Mouse (Mus musculus): ENCODE data around the gene Got1. TPM values are rescaled to one million over a fixed set of nuclear protein-coding genes. Genes with fewer than 3 reads are reported as not detected.
"Not testable (repeated sequence)": the region's sequence is repeated elsewhere in the genome, so short reads cannot be mapped to it uniquely, and the experiment has no call there.

Gene Got1
- total and polyA plus RNA-seq, 2 experiments from 2014 or later = 88.2 to 101 TPM

DNA sequence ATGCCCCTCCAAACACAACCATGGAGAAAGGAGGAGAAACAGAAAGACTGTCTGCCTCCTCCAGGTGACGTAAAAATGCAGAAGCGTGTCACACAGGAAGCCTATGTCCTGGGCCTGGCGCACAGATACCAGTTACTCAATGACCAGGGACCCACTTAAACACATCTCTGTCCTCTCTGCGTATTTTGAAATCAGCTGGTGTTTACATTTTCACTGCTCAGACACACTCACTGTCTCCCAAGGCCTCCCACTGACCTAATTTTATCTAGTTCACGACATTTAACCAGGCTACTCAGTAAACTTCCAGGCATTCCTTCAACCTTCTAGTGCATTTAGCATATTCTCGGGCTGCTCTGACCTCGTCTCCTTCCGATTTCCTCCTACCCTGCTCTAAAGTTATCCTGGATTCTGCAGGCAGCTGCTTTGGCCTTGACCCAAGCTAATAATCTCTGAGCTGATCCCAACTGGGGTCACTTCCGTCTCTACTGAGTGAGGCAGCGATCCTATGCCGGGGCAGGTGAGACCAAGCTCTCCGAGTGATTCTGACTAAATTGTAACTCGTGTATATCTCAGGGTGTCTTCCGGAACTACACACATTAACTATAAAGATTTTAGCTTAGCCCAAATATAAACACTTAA lies 7.9 kb downstream of the Got1 start:
- DNase-seq (no peak), ATAC-seq (no peak)
- Histone ChIP-seq H3K4me3 (ENCODE audit: low read depth, low read length) (no peak overlapping the region), H3K9ac (no peak overlapping the region), H3K27me3 (ENCODE audit: insufficient read depth, low read length) (no peaks in the 10 kb centered on the region), H3K4me2 (ENCODE audit: low read depth) (no peak overlapping the region), H3K9me3 (ENCODE audit: low read length) (no peaks in the 10 kb centered on the region), H3K4me1 (ENCODE audit: insufficient read depth) (peaks cover 4% of the 10 kb centered on the region; the same call in 1 of the 2 replicates), H3K27ac (ENCODE audit: low read depth, low read length) (no peak overlapping the region), H3K36me3 (ENCODE audit: insufficient read depth) (peaks cover 11% of the 10 kb centered on the region; the same call in 1 of the 2 replicates)
- no peak for TF ChIP-seq CTCF (IDR thresholded peaks at IDR 0.05; ENCODE audit: low read depth)
- 89% methylated on average over 14 of the region's 14 CpGs for WGBS

DNA sequence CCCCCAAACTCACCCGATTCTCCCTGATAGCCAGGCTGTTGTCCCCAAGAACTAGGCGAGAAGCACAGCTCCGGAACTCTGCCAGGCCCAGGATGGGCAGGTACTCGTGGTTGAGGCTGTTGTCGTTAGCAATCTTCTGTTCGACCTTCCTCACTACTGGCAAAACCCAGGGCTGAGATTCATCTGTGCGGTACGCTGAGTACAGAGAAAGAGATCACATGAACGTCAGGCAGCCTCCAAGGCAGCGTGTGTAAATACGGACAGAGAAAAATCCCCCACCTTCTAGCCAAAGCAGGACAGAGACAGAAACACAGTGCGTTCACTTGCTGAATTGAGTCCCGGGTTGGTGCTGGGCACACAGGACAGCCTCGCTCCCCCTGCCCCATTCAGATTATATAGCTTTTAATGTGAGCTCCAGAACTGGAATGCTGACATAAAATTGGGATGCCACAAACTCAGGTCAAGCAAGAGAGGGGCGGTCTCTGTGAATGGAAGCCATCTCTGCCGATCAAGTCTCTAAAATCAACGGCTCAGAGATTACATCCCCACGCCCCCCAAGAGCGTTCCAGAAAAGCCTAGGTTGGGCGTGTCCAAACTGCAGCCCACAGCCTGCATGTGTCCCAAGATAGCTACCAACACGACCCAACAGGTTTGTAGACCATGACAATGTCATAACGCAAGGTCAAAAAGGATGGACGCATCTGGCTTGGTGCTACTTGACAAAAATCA lies 8.6 kb downstream of the Got1 start:
- TF ChIP-seq CTCF (IDR thresholded peaks at IDR 0.05; ENCODE audit: low read depth) = no peak
- Histone ChIP-seq H3K4me2 (ENCODE audit: low read depth) (no peak overlapping the region), H3K4me3 (ENCODE audit: low read depth, low read length) (no peak overlapping the region), H3K27ac (ENCODE audit: low read depth, low read length) (no peak overlapping the region), H3K4me1 (ENCODE audit: insufficient read depth) (peaks cover 1% of the 10 kb centered on the region; the same call in 1 of the 2 replicates), H3K9me3 (ENCODE audit: low read length) (no peaks in the 10 kb centered on the region), H3K27me3 (ENCODE audit: insufficient read depth, low read length) (no peaks in the 10 kb centered on the region), H3K9ac (no peak overlapping the region), H3K36me3 (ENCODE audit: insufficient read depth) (peaks cover 15% of the 10 kb centered on the region)
- WGBS = 95% methylated on average over 23 of the region's 23 CpGs
- DNase-seq (no peak), ATAC-seq (no peak)

GRCm38 (mm10) chr19:43513874-43514273 lies 10.5 kb downstream of the Got1 start:
- no peak overlapping the region for H3K4me3 ChIP-seq (ENCODE audit: low read depth, low read length)
- no peak overlapping the region for H3K9ac ChIP-seq
- no peaks in the 10 kb centered on the region for H3K27me3 ChIP-seq (ENCODE audit: insufficient read depth, low read length)
- TF ChIP-seq CTCF (IDR thresholded peaks at IDR 0.05; ENCODE audit: low read depth) = no peak
- H3K9me3 ChIP-seq (ENCODE audit: low read length) = no peaks in the 10 kb centered on the region
- no peaks in the 10 kb centered on the region for H3K4me1 ChIP-seq (ENCODE audit: insufficient read depth)
- DNase-seq = no peak
- no peak for ATAC-seq
- 98% methylated on average over 8 of the region's 8 CpGs for WGBS
- no peak overlapping the region for H3K27ac ChIP-seq (ENCODE audit: low read depth, low read length)
- peaks cover 25% of the 10 kb centered on the region for H3K36me3 ChIP-seq (ENCODE audit: insufficient read depth)
- H3K4me2 ChIP-seq (ENCODE audit: low read depth) = no peak overlapping the region

DNA sequence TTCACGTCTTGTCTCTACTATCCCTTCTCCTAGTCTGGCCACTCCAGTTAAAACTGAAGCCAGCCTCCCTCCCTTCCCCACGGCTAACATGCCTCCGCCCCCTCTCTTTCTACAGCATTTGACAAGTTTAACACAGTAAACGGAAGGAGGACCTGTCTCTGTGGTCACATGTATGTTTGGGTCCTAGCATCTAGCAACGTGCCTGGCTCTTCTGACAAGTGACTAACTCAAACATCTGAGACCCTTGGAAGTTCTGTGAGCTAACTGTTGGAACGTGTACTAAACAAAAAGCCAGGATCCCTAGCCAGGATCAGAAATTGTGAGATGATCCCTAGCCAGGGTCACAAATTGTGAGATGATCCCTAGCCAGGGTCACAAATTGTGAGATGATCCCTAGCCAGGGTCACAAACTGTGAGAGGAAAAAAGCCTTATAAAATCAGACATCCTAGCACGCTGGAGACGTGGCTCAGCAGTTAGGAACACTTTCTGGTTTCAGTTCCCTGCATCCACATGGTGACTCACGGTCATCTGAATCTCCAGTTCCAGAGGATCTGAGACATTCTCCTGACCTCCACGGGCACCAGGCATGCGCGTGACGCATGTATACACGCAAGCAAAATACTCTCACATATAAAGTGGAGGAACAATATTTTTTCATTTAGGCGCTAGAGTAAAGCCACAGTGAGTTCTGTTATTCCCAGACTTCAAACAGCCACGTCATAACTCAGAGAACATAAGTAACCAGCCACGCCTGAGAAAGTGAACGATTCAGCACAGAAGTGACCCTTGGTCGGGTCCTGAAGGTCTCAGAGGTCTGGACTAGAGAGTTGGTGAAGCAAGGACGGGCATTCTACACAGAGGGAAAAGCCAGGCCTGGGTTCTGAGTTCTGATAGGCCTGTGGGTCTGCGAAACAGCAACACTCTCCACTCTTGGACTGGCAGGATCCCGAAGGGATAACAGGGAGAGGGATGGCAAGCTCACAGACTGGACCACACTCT lies 12.5 kb downstream of the Got1 start:
- peaks cover 34% of the 10 kb centered on the region for H3K36me3 ChIP-seq (ENCODE audit: insufficient read depth)
- H3K9me3 ChIP-seq (ENCODE audit: low read length) = no peaks in the 10 kb centered on the region
- H3K9ac ChIP-seq = no peak overlapping the region
- no peak overlapping the region for H3K4me2 ChIP-seq (ENCODE audit: low read depth)
- ATAC-seq = no peak
- H3K27ac ChIP-seq (ENCODE audit: low read depth, low read length) = no peak overlapping the region
- DNase-seq = no peak
- H3K27me3 ChIP-seq (ENCODE audit: insufficient read depth, low read length) = no peaks in the 10 kb centered on the region
- 85% methylated on average over 22 of the region's 22 CpGs for WGBS
- H3K4me3 ChIP-seq (ENCODE audit: low read depth, low read length) = no peak overlapping the region
- TF ChIP-seq CTCF (IDR thresholded peaks at IDR 0.05; ENCODE audit: low read depth) = no peak
- no peaks in the 10 kb centered on the region for H3K4me1 ChIP-seq (ENCODE audit: insufficient read depth)

GRCm38 (mm10) chr19:43510436-43511220 lies 13.8 kb downstream of the Got1 start:
- no peak overlapping the region for H3K9ac ChIP-seq
- no peak for TF ChIP-seq CTCF (IDR thresholded peaks at IDR 0.05; ENCODE audit: low read depth)
- H3K4me2 ChIP-seq (ENCODE audit: low read depth) = no peak overlapping the region
- H3K36me3 ChIP-seq (ENCODE audit: insufficient read depth) = peaks cover 39% of the 10 kb centered on the region
- no peaks in the 10 kb centered on the region for H3K27me3 ChIP-seq (ENCODE audit: insufficient read depth, low read length)
- no peak overlapping the region for H3K4me3 ChIP-seq (ENCODE audit: low read depth, low read length)
- DNase-seq (no peak), ATAC-seq (no peak)
- no peaks in the 10 kb centered on the region for H3K4me1 ChIP-seq (ENCODE audit: insufficient read depth)
- H3K9me3 ChIP-seq (ENCODE audit: low read length) = no peaks in the 10 kb centered on the region
- 94% methylated on average over 14 of the region's 14 CpGs for WGBS
- no peak overlapping the region for H3K27ac ChIP-seq (ENCODE audit: low read depth, low read length)

GRCm38 (mm10) chr19:43505441-43505840 lies 19.0 kb downstream of the Got1 start:
- no peaks in the 10 kb centered on the region for H3K27me3 ChIP-seq (ENCODE audit: insufficient read depth, low read length)
- TF ChIP-seq CTCF (IDR thresholded peaks at IDR 0.05; ENCODE audit: low read depth) = no peak
- H3K36me3 ChIP-seq (ENCODE audit: insufficient read depth) = peaks cover 48% of the 10 kb centered on the region
- H3K4me3 ChIP-seq (ENCODE audit: low read depth, low read length) = no peak overlapping the region
- ATAC-seq (no peak), DNase-seq (no peak)
- H3K4me1 ChIP-seq (ENCODE audit: insufficient read depth) = no peaks in the 10 kb centered on the region
- H3K9me3 ChIP-seq (ENCODE audit: low read length) = no peaks in the 10 kb centered on the region
- H3K27ac ChIP-seq (ENCODE audit: low read depth, low read length) = no peak overlapping the region
- WGBS = 93% methylated on average over 12 of the region's 12 CpGs
- no peak overlapping the region for H3K4me2 ChIP-seq (ENCODE audit: low read depth)
- no peak overlapping the region for H3K9ac ChIP-seq

DNA sequence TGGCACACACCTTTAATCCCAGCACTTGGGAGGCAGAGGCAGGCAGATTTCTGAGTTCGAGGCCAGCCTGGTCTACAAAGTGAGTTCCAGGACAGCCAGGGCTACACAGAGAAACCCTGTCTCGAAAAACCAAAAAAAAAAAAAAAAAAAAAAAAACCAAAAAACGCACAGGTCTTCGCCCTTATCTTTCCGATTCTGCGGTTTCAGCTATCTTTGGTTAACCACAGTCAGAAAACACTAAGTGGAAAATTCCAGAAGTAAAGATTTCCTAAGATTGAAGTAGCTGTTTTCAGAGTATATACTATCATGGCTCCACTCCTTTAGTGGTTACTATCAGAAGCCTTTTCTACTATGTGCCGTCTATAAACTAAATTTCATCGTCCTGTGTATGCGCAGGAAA lies 20.8 kb downstream of the Got1 start:
- H3K36me3 ChIP-seq (ENCODE audit: insufficient read depth) = peaks cover 47% of the 10 kb centered on the region
- H3K9me3 ChIP-seq (ENCODE audit: low read length); ATAC-seq; H3K4me1 ChIP-seq (ENCODE audit: insufficient read depth); H3K27ac ChIP-seq (ENCODE audit: low read depth, low read length); H3K27me3 ChIP-seq (ENCODE audit: insufficient read depth, low read length); H3K9ac ChIP-seq; H3K4me2 ChIP-seq (ENCODE audit: low read depth); DNase-seq; H3K4me3 ChIP-seq (ENCODE audit: low read depth, low read length): not testable (repeated sequence)
- 98% methylated on average over 8 of the region's 9 CpGs for WGBS

All from forebrain, postnatal 0 days (tissue).